Mouse (Mus musculus) kidney, embryonic 15.5 days (tissue): ENCODE data around the gene Snx33. TPM values are rescaled to one million over a fixed set of nuclear protein-coding genes. Genes with fewer than 3 reads are reported as not detected.
A peak's percentile ranks its signal among the peaks of the same experiment; 100 is the strongest.

Experiments
- ATAC-seq: fragments of 200-750 bp; cut with Nextera tagmentation; replicated peaks from 2 replicates; pipeline ENCODE4 v1.8.0; 2017; ENCODE audit warnings: moderate TSS enrichment; ENCODE audit not compliant: low FRiP score
- H3K27ac ChIP-seq: fragments of 300-500 bp; sonication (generic); 2 replicates; pipeline ENCODE4 v1.5.1; 2015; ENCODE audit warnings: mild to moderate bottlenecking, inconsistent platforms
- H3K27me3 ChIP-seq: fragments of 300-500 bp; sonication (generic); 2 replicates; pipeline ENCODE4 v1.6.1; 2015; ENCODE audit warnings: inconsistent platforms
- H3K36me3 ChIP-seq: fragments of 300-500 bp; sonication (generic); 2 replicates; pipeline ENCODE4 v1.6.1; 2015; ENCODE audit warnings: inconsistent platforms
- H3K4me1 ChIP-seq: fragments of 300-500 bp; sonication (generic); 2 replicates; pipeline ENCODE4 v1.6.1; 2015; ENCODE audit warnings: inconsistent platforms
- H3K4me2 ChIP-seq: fragments of 300-500 bp; sonication (generic); 2 replicates; pipeline ENCODE4 v1.6.1; 2015; ENCODE audit warnings: moderate library complexity, mild to moderate bottlenecking, inconsistent platforms
- H3K4me3 ChIP-seq: fragments of 300-500 bp; sonication (generic); replicated peaks from 2 replicates; pipeline ENCODE4 v1.5.1; 2015; ENCODE audit warnings: mild to moderate bottlenecking, inconsistent platforms
- H3K9ac ChIP-seq: fragments of 300-500 bp; sonication (generic); 2 replicates; pipeline ENCODE4 v1.6.1; 2015; ENCODE audit warnings: mild to moderate bottlenecking, inconsistent platforms
- H3K9me3 ChIP-seq: fragments of 300-500 bp; sonication (generic); replicated peaks from 2 replicates; pipeline ENCODE4 v1.6.1; 2016; ENCODE audit warnings: inconsistent platforms
- WGBS: fragments of 180-500 bp; shearing (Covaris S2); methylation state at CpG from one replicate; pipeline ENCODE4 v1.1.7; 2015; ENCODE audit warnings: mixed read lengths; 5-methylcytosine and 5-hydroxymethylcytosine counted together
- polyA plus RNA-seq: library from polyadenylated mRNA; unstranded; fragments of >200 nt; fragmentation: Nextera tagmentation; extraction: Ambion mirVana; gene quantifications from 2 replicates; pipeline ENCODE4 v1.2.1, GENCODE M21; 2015

Gene Snx33
- polyA plus RNA-seq, 1 experiment from 2014 or later: 10.5 TPM

DNA sequence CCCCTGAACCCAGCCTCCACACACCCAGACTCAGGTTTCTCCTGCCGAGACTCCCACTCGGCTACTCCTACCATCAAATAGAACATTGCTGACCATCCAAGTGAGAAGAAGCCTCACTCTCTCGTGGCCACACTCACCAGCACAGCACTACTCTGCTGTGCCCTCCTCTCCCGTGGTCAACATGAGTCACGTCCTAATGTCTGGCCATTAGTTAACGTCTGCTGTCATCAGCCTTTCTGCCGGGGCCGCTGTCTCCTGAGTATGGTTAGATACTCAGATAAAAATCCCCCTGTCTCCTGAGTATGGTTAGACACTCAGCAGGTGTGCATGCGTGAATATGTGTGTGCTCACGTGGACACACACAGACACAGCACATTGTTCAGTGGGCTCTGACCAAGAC is 57.4 kb downstream of the Snx33 start:
- Histone ChIP-seq H3K4me3 (no peak overlapping the region), H3K4me1 (peaks cover 96% of the 10 kb centered on the region), H3K27me3 (no peaks in the 10 kb centered on the region), H3K36me3 (0 out of 2 replicates have a peak, but pooled peaks cover 3% of the 10 kb centered on the region), H3K9ac (no peak overlapping the region), H3K27ac (peak overlapping the region; percentile 86), H3K4me2 (peak overlapping the region; percentile 30), H3K9me3 (no peaks in the 10 kb centered on the region)
- peak; percentile 49 for ATAC-seq
- WGBS: 13% methylated on average over 10 of the region's 10 CpGs

DNA sequence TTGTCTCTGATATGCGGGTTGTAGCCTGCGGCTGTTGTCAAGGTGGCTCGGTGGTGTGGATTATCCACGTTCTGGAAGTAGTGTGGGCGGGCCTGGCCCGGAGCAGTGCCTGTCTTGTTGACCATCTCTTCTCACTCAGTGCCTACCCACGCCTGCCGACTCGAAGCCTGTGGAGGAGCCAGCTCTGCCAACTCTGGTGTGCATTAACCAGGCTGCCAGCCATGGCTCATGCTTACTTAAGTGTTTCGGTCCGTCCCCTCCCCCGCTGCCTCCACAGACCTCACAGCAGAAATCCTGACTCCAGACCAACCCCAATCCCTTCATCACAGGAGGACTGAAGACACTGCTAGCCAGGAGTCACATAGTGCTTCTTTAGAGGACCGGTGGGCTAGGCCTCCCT is 58.6 kb downstream of the Snx33 start:
- H3K9me3 ChIP-seq: no peaks in the 10 kb centered on the region
- ATAC-seq: no peak
- peak overlapping the region; percentile 86 for H3K27ac ChIP-seq
- no peaks in the 10 kb centered on the region for H3K36me3 ChIP-seq
- peaks cover 100% of the 10 kb centered on the region for H3K4me1 ChIP-seq
- no peak overlapping the region for H3K4me3 ChIP-seq
- 62% methylated on average over 13 of the region's 13 CpGs for WGBS
- H3K27me3 ChIP-seq: no peaks in the 10 kb centered on the region
- no peak overlapping the region for H3K9ac ChIP-seq
- 0 out of 2 replicates have a peak overlapping the region, but pooled peaks have one; percentile 30 for H3K4me2 ChIP-seq

DNA sequence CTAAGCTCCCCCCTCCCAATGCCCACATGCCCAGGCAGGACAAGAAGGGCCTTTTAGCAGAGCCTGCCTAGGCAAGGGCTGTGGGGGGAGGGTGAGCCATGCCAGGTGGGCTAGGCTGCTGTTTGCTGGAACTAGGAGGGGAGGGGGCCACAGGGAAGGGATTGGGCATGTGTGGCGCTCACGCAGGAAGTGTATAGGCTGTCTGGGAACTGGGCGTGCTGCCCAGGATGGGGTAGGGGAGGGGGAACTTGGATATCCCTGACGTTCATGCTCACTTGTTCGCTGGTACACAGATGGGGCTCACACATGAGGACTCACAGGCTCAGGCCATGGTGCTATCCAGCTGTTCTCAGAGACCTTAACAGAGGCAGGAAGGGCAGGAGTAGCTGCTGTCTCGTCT is 59.9 kb downstream of the Snx33 start:
- H3K4me2 ChIP-seq: peak overlapping the region; percentile 75
- WGBS: 35% methylated on average over 6 of the region's 6 CpGs
- H3K9ac ChIP-seq: no peak overlapping the region
- ATAC-seq: no peak
- H3K27ac ChIP-seq: peak overlapping the region; percentile 56
- no peaks in the 10 kb centered on the region for H3K9me3 ChIP-seq
- no peaks in the 10 kb centered on the region for H3K36me3 ChIP-seq
- 0 out of 2 replicates have a peak overlapping the region, but pooled peaks have one; percentile 53 for H3K4me3 ChIP-seq
- no peaks in the 10 kb centered on the region for H3K27me3 ChIP-seq
- peaks cover 100% of the 10 kb centered on the region for H3K4me1 ChIP-seq

Other genes starting within 250 kb of the Snx33 start
- gene Lingo1, start 131.9 kb downstream of the Snx33 start, polyA plus RNA-seq: 3.2 and 4.5 TPM in 2 replicates
- 0.17 and 0.22 TPM in 2 replicates for gene Odf3l1, start 63.7 kb downstream of the Snx33 start, polyA plus RNA-seq
- gene Cspg4, start 63.3 kb downstream of the Snx33 start, polyA plus RNA-seq: 25.0 and 26.5 TPM in 2 replicates
- 90.8 and 93.7 TPM in 2 replicates for gene Imp3, start 9.1 kb upstream of the Snx33 start, polyA plus RNA-seq
- 24.1 and 28.3 TPM in 2 replicates for gene Snupn, start 22.5 kb upstream of the Snx33 start, polyA plus RNA-seq
- gene Ptpn9, start 66.6 kb upstream of the Snx33 start, polyA plus RNA-seq: 22.7 and 24.2 TPM in 2 replicates
- gene Sin3a, start 143.7 kb upstream of the Snx33 start, polyA plus RNA-seq: 31.8 and 36.6 TPM in 2 replicates
- gene Man2c1, start 202.3 kb upstream of the Snx33 start, polyA plus RNA-seq: 80.8 and 95.2 TPM in 2 replicates
- 8.3 and 9.7 TPM in 2 replicates for gene Neil1, start 219.9 kb upstream of the Snx33 start, polyA plus RNA-seq
- 104 and 105 TPM in 2 replicates for gene Commd4, start 230.0 kb upstream of the Snx33 start, polyA plus RNA-seq